Mouse (Mus musculus) small intestine, adult 2 months (tissue): ENCODE measurements at regions not wholly inside any gene's neighbourhood (a gene's known extent, or its start where the extent isn't known, plus 50 kb on each side); places are given as distances from the start of the nearest gene placed in this dataset.

Source experiments
- H3K27ac ChIP-seq: fragments of 200-500 bp; 2 replicates; pipeline ENCODE4 v1.5.1; 2012; ENCODE audit warnings: low read depth, low read length, control low read depth, inconsistent platforms; ENCODE audit not compliant: insufficient read depth
- H3K27me3 ChIP-seq: fragments of 200-500 bp; 2 replicates; pipeline ENCODE4 v1.6.1; 2012; ENCODE audit warnings: mild to moderate bottlenecking, moderate library complexity, low read length, inconsistent platforms; ENCODE audit not compliant: control insufficient read depth, insufficient read depth
- H3K36me3 ChIP-seq: fragments of 200-500 bp; 2 replicates; pipeline ENCODE4 v1.6.1; 2012; ENCODE audit warnings: mild to moderate bottlenecking, low read length, control low read depth, inconsistent platforms; ENCODE audit not compliant: control insufficient read depth, insufficient read depth
- H3K4me1 ChIP-seq: fragments of 200-500 bp; 2 replicates; pipeline ENCODE4 v1.6.1; 2012; ENCODE audit warnings: low read length, inconsistent platforms, mixed read lengths; ENCODE audit not compliant: control insufficient read depth, insufficient read depth, insufficient read length
- H3K4me3 ChIP-seq: fragments of 200-500 bp; 2 replicates; pipeline ENCODE4 v1.5.1; 2012; ENCODE audit warnings: low read depth, mild to moderate bottlenecking, control low read depth, inconsistent platforms, low read length, moderate library complexity
- CTCF ChIP-seq: fragments of 200-500 bp; IDR thresholded peaks from 2 replicates; pipeline ENCODE4 v1.5.1; 2012; ENCODE audit warnings: low read depth, mild to moderate bottlenecking, control low read depth, inconsistent platforms, low read length, moderate library complexity, mixed read lengths; ENCODE audit not compliant: insufficient replicate concordance, insufficient read length; ENCODE audit errors: extremely low read depth
- POLR2A ChIP-seq: fragments of 200-500 bp; IDR thresholded peaks from 2 replicates; pipeline ENCODE4 v1.6.1; 2012; ENCODE audit warnings: low read depth, mild to moderate bottlenecking, control low read depth, inconsistent platforms, low read length, moderate library complexity
- WGBS: fragments of 180-500 bp; shearing (Covaris S2); methylation state at CpG from one replicate; pipeline ENCODE4 v1.1.7; 2018; 5-methylcytosine and 5-hydroxymethylcytosine counted together

DNA sequence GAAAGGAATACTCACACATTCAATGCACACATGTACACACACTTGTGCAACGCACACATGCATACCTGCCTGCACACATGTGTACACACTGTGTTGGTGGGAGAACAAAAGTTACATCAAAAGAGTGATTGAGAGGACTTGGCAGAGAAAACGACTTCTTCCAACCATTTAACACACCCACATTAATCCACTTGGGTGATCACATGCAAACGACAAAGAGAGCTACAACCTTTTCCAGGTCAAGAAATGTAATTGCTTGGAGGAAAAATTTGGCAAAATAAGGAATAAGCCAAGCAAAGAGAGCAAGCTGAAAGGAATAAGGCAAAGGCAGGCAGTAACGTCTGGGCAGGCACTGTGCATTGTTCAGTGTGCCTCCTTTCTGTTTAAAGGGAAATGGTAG lies 67.3 kb downstream of the C1d start:
- Histone ChIP-seq H3K36me3 (no peaks in the 10 kb centered on the region), H3K27me3 (no peaks in the 10 kb centered on the region), H3K27ac (no peak overlapping the region), H3K4me3 (no peak overlapping the region), H3K4me1 (no peaks in the 10 kb centered on the region)
- TF ChIP-seq CTCF (no peak), POLR2A (no peak)
- 48% methylated on average over 4 of the region's 4 CpGs for WGBS

DNA sequence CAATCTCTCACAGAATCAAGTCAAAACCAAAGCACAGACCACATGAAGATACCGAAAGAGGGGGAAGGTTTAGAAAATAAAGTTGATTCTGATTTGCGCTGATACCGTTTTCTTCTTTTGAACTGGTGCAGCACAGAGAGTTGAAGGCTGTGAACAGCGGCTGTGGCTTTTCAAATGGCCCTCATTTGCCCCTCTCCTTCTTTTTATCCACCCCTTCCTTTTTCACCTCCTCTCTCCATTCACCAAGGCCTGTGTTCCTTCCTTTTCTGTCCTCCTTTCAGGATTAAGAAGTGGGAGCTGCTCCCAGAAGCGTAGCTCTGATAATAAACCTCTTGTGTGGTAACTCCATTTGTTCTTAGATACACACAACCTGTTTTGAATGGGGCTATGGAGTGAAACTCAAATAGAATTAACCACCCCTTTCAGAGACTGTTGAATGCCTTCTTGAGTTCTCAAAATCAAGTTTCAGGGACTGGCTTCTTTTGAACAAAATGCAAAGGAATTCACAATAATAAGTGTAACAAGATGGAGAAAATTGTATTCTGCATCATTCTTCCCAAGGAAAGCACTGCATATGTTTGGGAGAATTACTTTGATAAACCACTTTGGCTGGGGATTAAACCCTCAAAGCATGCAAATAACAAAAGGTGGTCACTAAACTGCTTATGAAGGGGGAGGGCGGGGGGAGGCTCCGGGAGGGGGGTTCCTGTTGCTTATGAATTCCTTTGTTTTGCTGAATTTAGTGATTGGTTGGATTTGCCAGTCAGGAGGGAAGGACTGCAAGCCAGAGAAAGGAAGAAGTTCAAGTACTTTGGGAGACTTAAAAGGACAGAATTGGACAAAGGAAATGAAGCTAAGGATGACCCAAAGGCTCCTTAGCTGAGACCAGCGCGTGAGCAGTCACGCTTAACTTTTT lies 68.6 kb downstream of the C1d start:
- Histone ChIP-seq H3K36me3 (no peaks in the 10 kb centered on the region), H3K27ac (no peak overlapping the region), H3K4me1 (no peaks in the 10 kb centered on the region), H3K4me3 (no peak overlapping the region), H3K27me3 (no peaks in the 10 kb centered on the region)
- WGBS: 80% methylated on average over 10 of the region's 10 CpGs
- TF ChIP-seq POLR2A: no peak
- TF ChIP-seq CTCF: no peak

- Histone ChIP-seq H3K27ac (no peak overlapping the region), H3K27me3 (no peaks in the 10 kb centered on the region), H3K4me1 (no peaks in the 10 kb centered on the region), H3K4me3 (no peak overlapping the region), H3K36me3 (no peaks in the 10 kb centered on the region)
- TF ChIP-seq CTCF: no peak
- TF ChIP-seq POLR2A: no peak
- 71% methylated on average over 4 of the region's 4 CpGs for WGBS
These were observed 69.3 kb downstream of the C1d start for GRCm38 (mm10) chr11:17326695-17327094.

DNA sequence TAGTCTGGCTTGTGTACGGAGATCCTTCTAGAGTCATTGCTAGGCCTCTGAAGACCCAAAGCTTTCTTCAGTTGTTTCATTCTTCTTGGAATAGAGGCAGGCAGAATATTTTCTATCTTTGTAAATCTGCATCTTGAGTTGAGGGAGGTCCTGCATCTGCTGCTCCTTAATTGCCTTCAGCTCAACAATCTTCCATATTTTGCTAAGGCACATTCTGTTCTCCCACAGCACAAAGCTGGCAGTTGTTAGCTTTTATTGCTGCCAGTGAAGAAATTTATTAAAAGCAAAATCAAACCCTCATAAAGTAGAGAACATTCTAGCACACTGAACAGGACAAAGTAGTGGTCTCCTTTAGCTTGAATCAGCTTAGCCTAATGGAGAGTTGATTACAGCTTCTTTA lies 94.1 kb downstream of the C1d start:
- Histone ChIP-seq H3K4me3 (no peak overlapping the region), H3K4me1 (no peaks in the 10 kb centered on the region), H3K27me3 (no peaks in the 10 kb centered on the region), H3K27ac (no peak overlapping the region), H3K36me3 (no peaks in the 10 kb centered on the region)
- 95% methylated on average over 1 of the region's 1 CpGs for WGBS
- TF ChIP-seq POLR2A (no peak), CTCF (no peak)

DNA sequence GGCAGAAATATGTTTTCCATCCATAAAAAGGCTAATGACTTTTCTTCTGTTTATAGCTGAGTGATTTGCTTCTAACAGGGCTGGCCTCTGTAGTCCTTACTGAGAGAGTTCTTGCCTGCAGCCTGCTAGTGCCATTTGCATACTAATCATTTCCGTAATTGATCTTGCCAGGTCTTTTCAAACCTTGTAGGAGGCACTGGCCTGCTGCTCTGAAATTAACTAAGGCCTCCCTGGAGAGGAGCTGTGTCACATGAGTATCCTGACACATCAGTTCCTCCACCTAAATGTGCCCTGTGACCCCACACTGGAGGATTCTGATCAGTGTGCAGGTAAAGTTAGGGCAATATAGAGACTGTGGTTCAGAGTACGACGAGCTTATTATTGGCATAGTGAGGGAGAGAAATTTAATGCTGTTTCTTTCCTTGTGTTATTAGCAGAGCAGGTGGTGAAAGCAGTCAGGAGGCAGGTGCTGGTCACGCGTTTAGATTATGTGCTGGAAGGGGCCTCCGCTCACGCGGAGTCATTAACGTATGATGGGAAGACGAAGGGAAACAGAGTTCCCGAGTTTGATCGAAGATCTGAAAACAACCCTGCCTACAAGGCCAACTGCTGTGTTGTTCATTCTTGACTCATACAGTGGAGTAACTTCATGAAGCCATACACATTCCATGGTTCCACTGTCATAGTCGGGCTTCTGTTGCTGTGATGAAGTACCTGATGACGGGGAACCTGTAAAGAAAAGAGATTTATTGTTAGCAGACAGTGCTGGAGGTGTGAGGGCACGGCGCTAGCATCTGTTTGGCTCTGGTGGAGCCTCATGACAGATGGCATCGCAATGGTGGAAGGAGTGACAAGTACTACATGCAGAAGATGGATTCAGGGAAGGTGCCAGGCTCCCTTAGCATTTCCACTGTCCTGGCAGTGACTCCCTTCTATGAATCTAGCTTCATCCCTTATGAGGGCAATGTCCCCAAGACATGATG lies 95.1 kb downstream of the C1d start:
- Histone ChIP-seq H3K27ac (no peak overlapping the region), H3K4me3 (no peak overlapping the region), H3K27me3 (no peaks in the 10 kb centered on the region), H3K36me3 (no peaks in the 10 kb centered on the region), H3K4me1 (no peaks in the 10 kb centered on the region)
- TF ChIP-seq POLR2A: no peak
- TF ChIP-seq CTCF: no peak
- 65% methylated on average over 17 of the region's 17 CpGs for WGBS

GRCm38 (mm10) chr11:17359698-17360254 lies 102.4 kb downstream of the C1d start:
- no peak for TF ChIP-seq POLR2A
- TF ChIP-seq CTCF: no peak
- H3K27ac ChIP-seq: no peak overlapping the region
- no peaks in the 10 kb centered on the region for H3K27me3 ChIP-seq
- WGBS: 87% methylated on average over 1 of the region's 1 CpGs
- H3K4me1 ChIP-seq: no peaks in the 10 kb centered on the region
- no peaks in the 10 kb centered on the region for H3K36me3 ChIP-seq
- no peak overlapping the region for H3K4me3 ChIP-seq

DNA sequence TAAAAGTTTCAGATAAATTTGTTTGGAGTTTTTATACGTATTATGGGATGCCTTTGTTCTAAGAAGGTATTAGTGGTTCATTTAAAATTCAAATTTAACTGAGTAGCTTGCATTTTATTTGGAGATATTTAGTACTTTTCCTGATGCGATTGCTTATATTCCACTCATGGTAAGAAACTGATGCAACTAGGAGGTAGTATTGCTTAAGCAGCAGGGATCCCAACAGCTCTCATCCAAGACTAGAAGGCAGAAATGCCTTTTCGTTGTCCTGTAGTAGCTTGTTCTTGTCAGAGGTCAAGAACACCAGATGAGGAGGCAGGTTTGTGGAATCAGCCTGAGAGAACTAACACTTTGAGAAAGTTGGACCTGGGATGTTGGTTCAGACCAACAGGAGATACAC lies 120.5 kb downstream of the C1d start:
- TF ChIP-seq CTCF (no peak), POLR2A (no peak)
- no peaks in the 10 kb centered on the region for H3K4me1 ChIP-seq
- H3K36me3 ChIP-seq: no peaks in the 10 kb centered on the region
- H3K4me3 ChIP-seq: no peak overlapping the region
- H3K27me3 ChIP-seq: no peaks in the 10 kb centered on the region
- H3K27ac ChIP-seq: no peak overlapping the region
- WGBS: 74% methylated on average over 3 of the region's 3 CpGs
